Mouse (Mus musculus) heart, embryonic 10.5 days (tissue): ENCODE measurements around the gene Ergic3. TPM values are rescaled to one million over a fixed set of nuclear protein-coding genes. Genes with fewer than 3 reads are reported as not detected.

Source experiments
- DNase-seq: peaks from one replicate; pipeline ENCODE4 v3.0.0-alpha.2; 2017; ENCODE audit warnings: low spot score
- H3K27ac ChIP-seq: fragments of 300-500 bp; sonication (generic); 2 replicates; pipeline ENCODE4 v1.5.1; 2016; ENCODE audit warnings: mild to moderate bottlenecking
- H3K27me3 ChIP-seq: fragments of 300-500 bp; sonication (generic); 2 replicates; pipeline ENCODE4 v1.6.1; 2016; ENCODE audit warnings: mild to moderate bottlenecking; ENCODE audit not compliant: poor library complexity, insufficient read depth, severe bottlenecking
- H3K36me3 ChIP-seq: fragments of 300-500 bp; sonication (generic); 2 replicates; pipeline ENCODE4 v1.6.1; 2016; ENCODE audit warnings: mild to moderate bottlenecking, moderate library complexity
- H3K4me1 ChIP-seq: fragments of 300-500 bp; sonication (generic); 2 replicates; pipeline ENCODE4 v1.6.1; 2016; ENCODE audit warnings: mild to moderate bottlenecking
- H3K4me3 ChIP-seq: fragments of 300-500 bp; sonication (generic); 2 replicates; pipeline ENCODE4 v1.5.1; 2016; ENCODE audit warnings: mild to moderate bottlenecking, moderate library complexity
- H3K9me3 ChIP-seq: fragments of 300-500 bp; sonication (generic); 2 replicates; pipeline ENCODE4 v1.6.1; 2016; ENCODE audit warnings: mild to moderate bottlenecking, moderate library complexity
- WGBS: fragments of 180-500 bp; shearing (Covaris S2); methylation state at CpG from one replicate; pipeline ENCODE4 v1.1.7; 2016; 5-methylcytosine and 5-hydroxymethylcytosine counted together
- polyA plus RNA-seq: library from polyadenylated mRNA; unstranded; fragments of >200 nt; fragmentation: Nextera tagmentation; extraction: Ambion mirVana; gene quantifications from 2 replicates; pipeline ENCODE4 v1.2.1, GENCODE M21; 2016

Ergic3 gene
- polyA plus RNA-seq: 179 and 186 TPM in 2 replicates

DNA sequence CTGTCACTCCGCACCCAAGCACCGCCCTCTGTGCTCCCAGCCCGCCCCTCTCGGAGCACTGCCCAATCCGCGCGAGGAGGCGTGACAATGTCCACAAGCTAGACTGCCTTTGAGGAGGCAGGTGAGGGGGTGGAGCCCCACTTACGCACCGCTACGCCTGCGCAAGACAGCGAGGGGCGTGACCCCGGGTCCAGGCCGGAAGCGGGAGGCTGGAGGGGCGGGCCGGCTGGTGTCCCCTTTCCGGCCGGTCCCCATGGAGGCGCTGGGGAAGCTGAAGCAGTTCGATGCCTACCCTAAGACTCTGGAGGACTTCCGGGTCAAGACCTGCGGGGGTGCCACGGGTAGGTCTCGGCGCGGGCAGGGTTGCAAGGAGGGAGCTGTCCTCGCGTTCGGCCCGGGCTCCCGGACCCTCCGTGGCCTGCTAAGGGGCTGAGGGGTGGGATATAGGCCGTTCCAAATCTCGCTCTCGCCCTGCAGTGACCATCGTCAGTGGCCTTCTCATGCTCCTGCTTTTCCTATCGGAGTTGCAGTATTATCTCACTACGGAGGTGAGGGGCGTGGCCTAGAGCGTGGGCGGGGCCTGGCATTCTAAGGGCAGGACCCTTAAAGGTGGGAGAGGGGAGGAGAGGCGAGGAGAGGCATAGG, at the start of gene Ergic3, which contains the start of gene 6430550D23Rik:
Ergic3 (plus strand) TSS at position 158 of the 645 bp plus-strand sequence.
6430550D23Rik (minus strand) TSS at position 90 of the 645 bp plus-strand sequence.
- WGBS: under 1% methylated on average over 45 of the region's 45 CpGs

DNA sequence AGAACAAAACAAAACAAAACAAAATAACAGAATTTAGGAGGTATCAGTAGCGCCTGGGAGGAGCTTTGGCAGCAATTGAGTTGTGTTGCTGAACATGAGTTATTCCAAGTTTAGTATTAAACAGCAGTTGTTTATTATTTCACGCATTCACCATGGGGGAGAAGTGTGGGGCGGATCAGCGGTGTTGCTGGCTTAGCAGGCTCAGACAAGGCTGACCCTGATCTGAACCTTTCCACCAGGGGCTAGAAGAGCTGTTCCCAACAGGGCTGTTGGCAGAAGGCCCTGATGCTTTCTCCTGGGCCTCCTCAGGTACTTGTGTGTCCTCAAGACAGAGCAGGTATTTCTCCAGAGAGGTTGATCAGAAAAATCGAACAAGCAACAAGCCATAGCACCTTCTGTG, 47.9 kb upstream of the Ergic3 start:
- WGBS: 90% methylated on average over 5 of the region's 5 CpGs
- Histone ChIP-seq H3K27ac (no peak overlapping the region), H3K4me1 (peaks cover 5% of the 10 kb centered on the region; the same call in 1 of the 2 replicates), H3K27me3 (no peaks in the 10 kb centered on the region), H3K4me3 (no peak overlapping the region), H3K36me3 (peaks cover 31% of the 10 kb centered on the region), H3K9me3 (no peaks in the 10 kb centered on the region)
- DNase-seq: no peak

More for the DNA sequence above, at the start of gene Ergic3, which contains the start of gene 6430550D23Rik:
- Histone ChIP-seq H3K4me3 (peak within 1 kb of the TSS; percentile 90), H3K9me3 (no peaks in the 10 kb centered on the region), H3K4me1 (peaks cover 13% of the 10 kb centered on the region), H3K36me3 (peaks cover 39% of the 10 kb centered on the region), H3K27me3 (no peaks in the 10 kb centered on the region), H3K27ac (peak within 1 kb of the TSS; percentile 92)
- peak; percentile 99 for DNase-seq

- no peak for DNase-seq
- Histone ChIP-seq H3K36me3 (peaks cover 48% of the 10 kb centered on the region), H3K4me3 (no peak overlapping the region), H3K27ac (no peak overlapping the region), H3K9me3 (no peaks in the 10 kb centered on the region), H3K27me3 (no peaks in the 10 kb centered on the region), H3K4me1 (peaks cover 5% of the 10 kb centered on the region; the same call in 1 of the 2 replicates)
- WGBS: 85% methylated on average over 10 of the region's 10 CpGs
Measured at GRCm38 (mm10) chr2:155961862-155962261, 46.0 kb upstream of the Ergic3 start.

DNA sequence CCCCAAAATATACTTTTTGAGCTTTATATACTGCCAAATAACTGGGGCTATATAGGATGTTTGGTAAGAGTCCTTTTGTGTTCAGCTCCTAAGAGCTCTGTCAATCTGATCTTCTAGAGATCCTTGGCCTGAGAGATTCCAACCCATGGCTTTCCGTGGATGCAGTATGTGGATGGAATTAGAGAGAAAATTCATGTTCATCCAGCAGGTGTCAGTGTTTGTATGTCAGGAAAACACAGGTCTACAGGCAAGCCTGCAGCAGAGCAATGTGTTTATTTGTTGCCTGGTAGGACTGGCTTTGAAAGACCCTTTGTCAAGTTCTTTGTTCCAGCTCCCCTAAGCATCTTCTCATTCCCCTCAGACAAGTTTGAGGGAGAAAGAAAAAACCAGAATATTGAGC, 44.9 kb upstream of the Ergic3 start:
- no peak for DNase-seq
- H3K27ac ChIP-seq: no peak overlapping the region
- H3K27me3 ChIP-seq: no peaks in the 10 kb centered on the region
- H3K4me1 ChIP-seq: no peaks in the 10 kb centered on the region
- peaks cover 60% of the 10 kb centered on the region for H3K36me3 ChIP-seq
- H3K9me3 ChIP-seq: no peaks in the 10 kb centered on the region
- WGBS: 41% methylated on average over 1 of the region's 1 CpGs
- H3K4me3 ChIP-seq: no peak overlapping the region

DNA sequence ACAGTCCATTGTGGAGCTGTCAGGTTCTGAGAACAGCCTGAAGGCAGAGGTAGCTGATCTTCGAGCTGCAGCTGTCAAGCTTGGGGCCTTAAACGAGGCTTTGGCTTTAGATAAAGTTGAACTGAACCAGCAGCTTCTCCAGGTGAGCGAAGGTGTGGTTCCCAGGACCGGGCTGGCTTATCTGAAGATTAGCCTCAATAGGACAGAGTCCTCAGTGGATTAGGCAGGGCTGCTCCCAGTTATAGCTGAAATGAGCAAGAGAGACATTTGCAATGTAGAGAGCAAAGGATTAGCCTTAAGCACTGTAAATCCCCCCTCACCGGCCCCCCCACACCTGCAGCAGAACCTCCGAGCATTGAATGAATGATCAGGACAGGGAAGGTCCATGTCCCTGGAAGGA, 34.5 kb upstream of the Ergic3 start:
- Histone ChIP-seq H3K27me3 (no peaks in the 10 kb centered on the region), H3K36me3 (peaks cover 90% of the 10 kb centered on the region)

GRCm38 (mm10) chr2:155974087-155974731, 33.6 kb upstream of the Ergic3 start:
- Histone ChIP-seq H3K4me1 (0 out of 2 replicates have a peak, but pooled peaks cover 3% of the 10 kb centered on the region), H3K36me3 (peaks cover 86% of the 10 kb centered on the region), H3K27me3 (no peaks in the 10 kb centered on the region), H3K27ac (no peak overlapping the region), H3K9me3 (no peaks in the 10 kb centered on the region), H3K4me3 (no peak overlapping the region)
- DNase-seq: no peak
- 79% methylated on average over 14 of the region's 14 CpGs for WGBS

More for the DNA sequence above, 34.5 kb upstream of the Ergic3 start:
- 0 out of 2 replicates have a peak, but pooled peaks cover 3% of the 10 kb centered on the region for H3K4me1 ChIP-seq
- DNase-seq: no peak
- H3K4me3 ChIP-seq: no peak overlapping the region
- no peaks in the 10 kb centered on the region for H3K9me3 ChIP-seq
- 80% methylated on average over 6 of the region's 6 CpGs for WGBS
- no peak overlapping the region for H3K27ac ChIP-seq

GRCm38 (mm10) chr2:155979328-155979991, 28.4 kb upstream of the Ergic3 start:
- 72% methylated on average over 5 of the region's 5 CpGs for WGBS
- DNase-seq: no peak
- Histone ChIP-seq H3K4me1 (no peaks in the 10 kb centered on the region), H3K9me3 (no peaks in the 10 kb centered on the region), H3K27me3 (no peaks in the 10 kb centered on the region), H3K4me3 (no peak overlapping the region), H3K27ac (no peak overlapping the region), H3K36me3 (peaks cover 90% of the 10 kb centered on the region)

DNA sequence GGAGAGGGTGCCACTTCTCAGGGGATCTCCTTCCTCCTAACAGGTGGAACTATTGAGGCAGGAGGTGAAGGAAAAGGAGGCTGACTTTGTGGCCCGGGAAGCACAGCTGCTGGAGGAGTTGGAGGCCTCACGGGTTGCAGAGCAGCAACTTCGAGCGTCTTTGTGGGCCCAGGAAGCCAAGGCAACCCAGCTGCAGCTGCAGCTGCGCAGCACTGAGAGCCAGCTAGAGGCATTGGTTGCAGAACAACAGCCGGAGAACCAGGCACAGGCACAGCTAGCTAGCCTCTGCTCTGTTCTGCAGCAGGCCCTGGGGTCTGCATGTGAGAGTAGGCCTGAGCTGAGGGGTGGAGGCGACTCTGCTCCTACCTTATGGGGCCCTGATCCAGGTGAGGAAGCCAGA, 22.1 kb upstream of the Ergic3 start:
- DNase-seq: no peak
- Histone ChIP-seq H3K36me3 (peaks cover 96% of the 10 kb centered on the region), H3K27me3 (no peaks in the 10 kb centered on the region), H3K27ac (no peak overlapping the region), H3K4me1 (peaks cover 16% of the 10 kb centered on the region), H3K9me3 (no peaks in the 10 kb centered on the region), H3K4me3 (no peak overlapping the region)
- 89% methylated on average over 7 of the region's 7 CpGs for WGBS

- WGBS: 95% methylated on average over 6 of the region's 6 CpGs
- Histone ChIP-seq H3K4me3 (no peak overlapping the region), H3K27ac (no peak overlapping the region), H3K9me3 (no peaks in the 10 kb centered on the region), H3K36me3 (peaks cover 96% of the 10 kb centered on the region), H3K27me3 (no peaks in the 10 kb centered on the region), H3K4me1 (peaks cover 26% of the 10 kb centered on the region)
- peak; percentile 65 for DNase-seq
Measured at GRCm38 (mm10) chr2:155987131-155987530, 20.7 kb upstream of the Ergic3 start.

DNA sequence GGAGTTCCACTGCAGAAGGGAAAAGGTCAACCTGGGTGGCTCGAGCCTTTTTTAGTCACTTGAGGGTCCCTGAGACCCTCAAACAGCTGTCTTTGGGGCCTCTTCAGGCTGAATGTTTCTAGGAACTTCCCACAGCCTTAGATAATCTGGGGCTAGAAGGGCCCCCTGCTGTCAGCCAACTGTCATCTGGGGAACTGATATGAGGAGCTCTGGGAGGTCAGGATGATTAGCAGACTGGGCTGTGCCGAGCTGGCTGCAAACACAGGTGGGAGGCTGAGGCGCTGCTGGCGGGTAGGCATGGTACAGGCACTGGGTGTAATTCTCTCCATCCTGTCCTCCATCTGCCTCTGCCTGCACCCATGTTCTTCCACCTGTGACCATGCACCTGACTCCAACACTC, 18.8 kb upstream of the Ergic3 start:
- H3K4me3 ChIP-seq: peak overlapping the region; percentile 38
- WGBS: 25% methylated on average over 4 of the region's 4 CpGs
- no peaks in the 10 kb centered on the region for H3K9me3 ChIP-seq
- DNase-seq: peak; percentile 92
- no peaks in the 10 kb centered on the region for H3K27me3 ChIP-seq
- peak overlapping the region; percentile 70 for H3K27ac ChIP-seq
- peaks cover 96% of the 10 kb centered on the region for H3K36me3 ChIP-seq
- peaks cover 26% of the 10 kb centered on the region for H3K4me1 ChIP-seq

DNA sequence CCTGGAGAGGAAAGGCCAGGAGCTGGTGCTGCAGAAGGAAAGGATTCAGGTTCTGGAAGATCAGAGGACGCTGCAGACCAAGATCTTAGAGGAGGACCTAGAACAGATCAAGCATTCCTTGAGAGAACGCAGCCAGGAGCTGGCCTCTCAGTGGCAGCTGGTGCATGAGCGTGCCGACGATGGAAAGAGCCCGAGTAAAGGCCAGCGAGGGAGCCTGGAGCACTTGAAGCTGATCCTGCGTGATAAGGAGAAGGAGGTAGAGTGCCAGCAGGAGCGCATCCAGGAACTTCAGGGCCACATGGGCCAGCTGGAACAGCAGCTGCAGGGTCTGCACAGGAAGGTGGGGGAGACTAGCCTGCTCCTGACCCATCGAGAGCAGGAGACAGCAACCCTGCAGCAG, 16.7 kb upstream of the Ergic3 start:
- no peak for DNase-seq
- H3K27ac ChIP-seq: peak overlapping the region; percentile 37; the same call in 1 of the 2 replicates
- H3K4me3 ChIP-seq: peak overlapping the region; percentile 9; the same call in 1 of the 2 replicates
- peaks cover 96% of the 10 kb centered on the region for H3K36me3 ChIP-seq
- no peaks in the 10 kb centered on the region for H3K27me3 ChIP-seq
- peaks cover 26% of the 10 kb centered on the region for H3K4me1 ChIP-seq
- no peaks in the 10 kb centered on the region for H3K9me3 ChIP-seq
- WGBS: 81% methylated on average over 10 of the region's 10 CpGs

GRCm38 (mm10) chr2:155991863-155992321, 16.0 kb upstream of the Ergic3 start:
- H3K4me1 ChIP-seq: peaks cover 26% of the 10 kb centered on the region
- H3K27me3 ChIP-seq: no peaks in the 10 kb centered on the region
- WGBS: 78% methylated on average over 14 of the region's 14 CpGs
- peaks cover 96% of the 10 kb centered on the region for H3K36me3 ChIP-seq
- no peaks in the 10 kb centered on the region for H3K9me3 ChIP-seq
- peak overlapping the region; percentile 37 for H3K27ac ChIP-seq
- peak overlapping the region; percentile 16 for H3K4me3 ChIP-seq
- DNase-seq: no peak

GRCm38 (mm10) chr2:156005393-156005792, 2.5 kb upstream of the Ergic3 start:
- H3K27ac ChIP-seq: no peak overlapping the region
- H3K4me1 ChIP-seq: peaks cover 13% of the 10 kb centered on the region
- H3K4me3 ChIP-seq: no peak overlapping the region
- H3K27me3 ChIP-seq: no peaks in the 10 kb centered on the region
- DNase-seq: no peak
- peaks cover 26% of the 10 kb centered on the region for H3K36me3 ChIP-seq
- 86% methylated on average over 4 of the region's 4 CpGs for WGBS
- H3K9me3 ChIP-seq: no peaks in the 10 kb centered on the region
